Mouse (Mus musculus) c-Kit-positive CD71-negative TER-119-negative erythroid progenitor cells, embryonic 14.5 days (primary cell): ENCODE measurements at regions not wholly inside any gene's neighbourhood (a gene's known extent, or its start where the extent isn't known, plus 50 kb on each side); places are given as distances from the start of the nearest gene placed in this dataset.
"Not testable (repeated sequence)": the region's sequence is repeated elsewhere in the genome, so short reads cannot be mapped to it uniquely, and the experiment has no call there.

Source experiments
- DNase-seq: peaks from one replicate; pipeline ENCODE4 v3.0.0-alpha.2; 2013; ENCODE audit warnings: low read depth

DNA sequence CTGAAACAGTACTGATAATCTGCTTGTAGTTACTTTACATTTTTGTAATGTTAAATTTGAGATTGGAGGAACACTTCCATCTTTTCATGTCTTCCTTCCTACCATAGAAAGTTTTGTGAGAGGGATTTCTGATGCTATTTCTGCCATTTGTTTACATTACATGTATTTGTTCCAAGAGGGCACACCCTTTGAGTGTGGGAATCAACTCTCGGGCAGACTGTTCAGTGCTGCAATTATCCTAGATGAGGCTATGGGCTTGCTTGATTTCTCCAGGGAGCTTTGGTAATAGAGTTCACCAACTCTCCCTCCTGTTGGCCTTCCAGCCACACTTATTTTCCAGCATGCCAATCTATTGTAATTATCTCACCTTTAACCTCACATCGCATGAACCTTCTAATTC, 52.4 kb downstream of the Gm13691 start:
- DNase-seq = no peak

DNA sequence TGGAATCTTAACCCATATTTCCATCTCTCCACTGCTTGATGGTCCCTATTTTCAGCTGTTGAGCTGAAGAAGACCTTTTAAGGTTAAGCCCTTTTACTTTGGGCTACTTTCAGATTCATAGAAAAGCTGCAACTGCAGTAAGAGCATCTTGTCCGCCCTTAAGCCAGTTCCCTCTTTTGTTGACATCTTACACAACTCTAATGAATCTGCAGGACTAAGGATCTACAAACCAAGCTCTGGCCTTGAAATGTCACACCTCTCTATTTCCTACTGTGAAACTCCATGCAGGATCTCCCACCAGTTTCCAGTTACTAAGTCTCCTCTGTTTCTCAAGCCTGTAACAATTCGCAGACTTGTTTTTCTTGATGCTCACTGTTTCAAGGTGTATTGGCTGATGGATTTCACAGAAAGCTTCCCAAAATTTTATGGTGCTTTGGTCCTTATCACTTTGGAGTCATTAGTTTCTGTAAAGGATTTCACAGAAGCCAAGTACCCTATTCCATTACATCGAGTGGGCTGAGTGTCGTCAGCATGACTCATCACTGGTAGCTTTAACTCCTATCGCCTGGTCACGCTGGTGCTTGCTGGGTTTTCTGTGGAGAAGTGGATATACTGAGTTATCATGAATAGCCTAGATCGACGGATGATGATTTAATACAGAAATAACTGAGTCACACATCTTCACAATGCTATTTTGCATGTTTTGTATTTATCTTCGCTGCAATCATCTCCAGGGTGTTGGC, 58.2 kb downstream of the Gm13691 start:
- DNase-seq = no peak

DNA sequence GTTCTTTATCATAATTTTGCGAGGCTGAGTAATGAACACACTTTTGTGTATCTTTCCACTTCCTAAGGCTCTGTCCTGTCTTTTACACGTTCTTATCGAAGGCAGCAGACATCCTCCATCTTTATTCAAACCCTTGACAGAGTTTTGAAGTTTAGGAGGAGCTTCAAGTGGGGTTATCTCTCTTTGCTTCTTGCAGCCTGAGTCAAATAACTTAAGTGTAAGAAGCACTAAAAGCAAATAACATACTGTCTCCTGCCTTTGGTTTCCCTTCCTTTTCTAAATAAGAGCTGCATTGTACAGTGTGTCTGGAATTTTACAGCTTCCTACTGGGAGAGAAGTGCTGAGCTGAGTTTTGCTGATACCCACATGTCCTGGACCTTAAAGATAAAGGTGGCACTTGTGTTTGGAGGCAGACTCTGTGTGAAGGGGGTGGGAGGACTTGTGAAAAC, 61.6 kb downstream of the Gm13691 start:
- peak; percentile 47 for DNase-seq

DNA sequence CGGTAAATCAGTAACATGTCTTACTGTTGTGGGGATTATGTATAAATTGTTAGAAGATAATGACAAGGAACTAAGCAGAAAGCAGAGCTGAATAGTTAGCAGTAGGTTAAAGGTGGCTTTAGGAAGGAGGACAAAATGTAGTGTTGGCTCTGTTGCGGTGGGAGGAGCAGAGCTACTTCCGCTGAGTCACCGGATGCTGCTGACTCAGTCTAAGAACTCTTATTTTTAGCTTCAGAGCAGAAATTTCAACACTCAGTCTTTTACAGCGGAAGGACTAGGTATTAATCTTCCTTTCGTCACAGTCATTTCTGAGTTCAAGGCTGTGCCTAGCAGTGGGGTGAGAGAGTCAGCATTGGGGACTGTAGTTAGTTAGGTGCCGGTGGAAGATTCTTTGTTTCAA, 68.9 kb downstream of the Gm13691 start:
- peak; percentile 67 for DNase-seq

DNA sequence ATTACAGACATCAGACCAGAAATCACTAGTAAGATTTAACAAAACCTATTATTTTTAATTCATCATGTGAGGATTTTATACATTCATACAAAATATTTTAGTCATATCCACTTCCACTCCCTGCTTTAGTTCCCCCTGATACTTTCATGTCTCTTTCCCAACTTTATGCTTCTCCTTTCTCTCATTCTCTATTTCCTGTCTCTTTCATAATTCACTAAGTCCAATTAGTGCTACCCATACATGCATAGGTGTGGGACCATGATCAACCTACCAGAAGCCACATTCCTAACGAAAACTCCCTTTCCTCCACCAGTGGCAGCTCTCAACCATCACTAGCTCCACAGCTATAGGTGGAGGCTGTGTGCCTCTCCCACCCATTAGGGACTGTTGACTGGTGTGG, 70.9 kb downstream of the Gm13691 start:
- no peak for DNase-seq

DNA sequence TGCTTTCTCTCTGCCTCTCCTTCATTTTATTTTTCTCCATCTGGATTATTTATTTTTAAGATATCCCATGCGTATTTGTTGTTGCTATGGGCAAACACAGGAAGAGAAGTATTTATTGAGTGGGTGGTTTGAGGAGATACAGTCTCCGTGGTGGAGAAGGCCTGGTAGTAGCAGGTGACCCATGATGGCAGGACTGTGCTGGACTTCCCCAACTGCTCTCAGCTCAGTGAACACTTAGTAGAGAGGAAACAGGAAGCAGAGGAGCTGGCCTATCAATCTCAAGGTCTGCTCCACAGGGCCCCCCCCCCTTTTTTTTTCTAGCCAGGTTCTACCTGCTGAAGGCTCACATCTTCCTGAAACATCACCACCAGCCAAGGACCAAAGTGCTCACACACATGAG, 74.0 kb downstream of the Gm13691 start:
- DNase-seq = no peak

DNA sequence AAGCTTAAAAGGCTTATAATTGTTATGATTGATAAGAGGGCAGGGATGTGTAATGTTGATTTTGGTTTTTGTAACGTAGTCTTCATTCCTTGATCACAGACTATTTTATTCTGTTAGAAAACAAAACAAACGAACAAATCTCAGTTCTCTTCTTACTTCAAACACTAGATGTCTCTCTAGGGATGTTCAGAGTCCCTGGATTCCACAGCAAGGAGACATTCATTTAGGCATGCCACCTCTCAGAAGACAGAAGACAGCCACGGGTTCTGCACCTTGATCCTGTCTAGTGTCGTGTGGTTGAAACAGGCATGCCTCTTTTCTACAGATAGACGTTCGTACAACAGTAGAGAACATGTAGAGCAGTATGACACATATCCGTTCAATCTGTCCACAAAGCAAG, 74.7 kb downstream of the Gm13691 start:
- no peak for DNase-seq

DNA sequence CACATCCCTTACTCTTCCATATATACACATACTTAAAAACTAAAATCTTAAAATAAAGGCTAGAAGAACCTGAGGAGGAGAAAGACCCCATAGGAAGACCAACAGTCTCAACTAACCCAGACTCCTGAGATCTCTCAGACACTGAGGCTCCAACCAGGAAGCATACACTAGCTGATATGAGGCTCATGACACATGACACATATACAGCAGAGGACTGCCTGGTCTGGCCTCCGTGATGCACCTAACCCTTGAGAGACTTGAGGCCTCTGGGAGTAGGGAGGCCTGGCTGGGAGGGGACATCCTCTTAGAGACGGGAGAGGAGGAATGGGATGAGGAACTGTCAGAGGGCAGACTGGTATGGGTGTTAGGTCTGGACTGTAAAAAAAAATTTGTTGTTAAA, 75.4 kb downstream of the Gm13691 start:
- DNase-seq = no peak

DNA sequence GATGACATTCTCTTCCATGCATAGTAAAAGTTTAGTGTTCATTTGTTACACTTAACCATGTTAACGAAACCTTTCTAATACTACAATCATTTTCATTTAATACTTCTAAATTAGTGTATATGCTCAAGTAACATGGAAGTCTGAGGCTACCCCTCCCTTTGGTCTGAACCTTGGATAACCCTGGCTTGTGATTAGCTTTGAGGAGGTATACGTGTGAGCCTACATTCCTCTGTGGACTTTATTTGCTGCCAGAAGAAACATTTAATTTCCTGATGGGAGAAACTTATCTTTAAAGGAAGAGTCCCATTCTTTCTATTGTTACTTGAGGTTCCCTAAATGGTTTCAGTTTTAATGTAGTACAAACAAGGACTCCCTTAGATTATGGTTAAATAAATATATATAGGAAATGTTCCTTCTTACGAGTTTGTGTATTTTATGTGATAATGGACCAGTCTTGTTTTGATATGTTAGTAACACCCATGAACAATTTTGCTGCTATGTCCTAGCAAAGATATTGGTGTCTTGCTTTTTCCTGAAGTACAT, 75.9 kb downstream of the Gm13691 start:
- DNase-seq = no peak

DNA sequence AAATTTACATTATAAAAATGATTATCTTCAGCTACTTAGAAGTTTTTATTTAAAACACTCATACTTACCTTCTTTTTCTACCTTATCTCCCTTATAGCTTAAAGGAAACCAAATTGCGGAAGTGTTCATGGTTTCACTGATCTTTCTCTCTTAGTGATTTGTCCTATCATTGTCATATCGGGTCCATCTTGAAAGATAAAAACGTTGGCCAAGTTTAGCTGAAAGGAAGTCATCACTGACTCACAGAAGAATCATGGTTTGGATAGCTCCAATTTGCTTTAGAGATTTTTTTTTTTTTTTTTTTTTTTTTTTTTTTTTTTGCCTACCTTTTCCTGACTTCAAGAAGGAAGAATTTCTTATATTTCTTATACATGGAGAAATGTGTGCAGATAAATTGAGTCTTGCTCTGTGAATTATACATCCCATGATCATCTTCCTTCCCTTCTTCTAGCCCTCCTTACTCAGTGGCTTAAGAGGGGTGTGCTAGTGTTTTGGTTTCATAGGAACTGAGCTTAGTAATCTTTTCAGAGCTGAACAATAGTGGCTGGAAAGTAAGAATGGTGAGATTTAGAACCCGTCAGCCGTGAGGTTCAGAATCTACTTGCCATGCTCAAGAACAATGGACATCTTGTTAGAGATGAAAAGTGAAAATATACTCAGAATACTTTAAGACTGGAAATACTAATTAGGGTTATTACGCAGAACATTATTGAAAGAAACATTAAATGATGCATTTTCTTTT, 76.6 kb downstream of the Gm13691 start:
- DNase-seq = no peak

DNA sequence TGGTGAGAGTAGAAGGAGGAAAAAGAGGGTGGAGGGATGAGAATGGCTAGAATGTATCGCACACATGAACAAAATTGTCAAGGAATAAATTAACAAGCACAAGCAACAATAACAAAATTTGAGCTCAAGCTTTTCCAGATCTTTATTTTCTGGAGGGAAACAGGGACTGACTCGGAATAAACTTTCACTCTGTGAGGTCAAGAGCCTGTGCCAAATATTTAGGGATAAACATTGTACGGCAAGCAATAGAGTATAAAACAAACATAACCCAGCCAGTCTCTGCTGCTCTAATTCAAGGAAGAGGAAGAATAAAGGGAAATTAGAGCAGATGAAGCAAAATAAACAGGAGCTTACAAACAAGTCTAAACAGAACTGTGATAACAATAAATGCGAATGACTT, 78.3 kb downstream of the Gm13691 start:
- no peak for DNase-seq

DNA sequence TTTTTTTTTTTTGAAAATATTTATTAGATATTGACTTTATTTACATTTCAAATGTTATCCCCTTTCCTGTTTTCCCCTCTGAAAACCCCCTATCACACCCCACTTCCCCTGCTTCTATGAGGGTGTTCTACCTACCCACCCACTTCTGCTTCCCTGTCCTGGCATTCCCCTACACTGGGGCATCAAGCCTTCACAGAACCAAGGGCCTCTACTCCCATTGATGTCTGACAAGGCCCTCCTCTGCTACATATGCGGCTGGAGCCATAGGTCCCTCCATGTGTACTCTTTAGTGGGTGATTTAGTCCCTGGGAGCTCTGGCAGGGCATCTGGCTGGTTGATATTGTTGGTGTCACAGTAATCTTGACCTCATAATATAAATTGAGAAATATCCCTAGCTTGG, 79.1 kb downstream of the Gm13691 start:
- DNase-seq = not testable (repeated sequence)

DNA sequence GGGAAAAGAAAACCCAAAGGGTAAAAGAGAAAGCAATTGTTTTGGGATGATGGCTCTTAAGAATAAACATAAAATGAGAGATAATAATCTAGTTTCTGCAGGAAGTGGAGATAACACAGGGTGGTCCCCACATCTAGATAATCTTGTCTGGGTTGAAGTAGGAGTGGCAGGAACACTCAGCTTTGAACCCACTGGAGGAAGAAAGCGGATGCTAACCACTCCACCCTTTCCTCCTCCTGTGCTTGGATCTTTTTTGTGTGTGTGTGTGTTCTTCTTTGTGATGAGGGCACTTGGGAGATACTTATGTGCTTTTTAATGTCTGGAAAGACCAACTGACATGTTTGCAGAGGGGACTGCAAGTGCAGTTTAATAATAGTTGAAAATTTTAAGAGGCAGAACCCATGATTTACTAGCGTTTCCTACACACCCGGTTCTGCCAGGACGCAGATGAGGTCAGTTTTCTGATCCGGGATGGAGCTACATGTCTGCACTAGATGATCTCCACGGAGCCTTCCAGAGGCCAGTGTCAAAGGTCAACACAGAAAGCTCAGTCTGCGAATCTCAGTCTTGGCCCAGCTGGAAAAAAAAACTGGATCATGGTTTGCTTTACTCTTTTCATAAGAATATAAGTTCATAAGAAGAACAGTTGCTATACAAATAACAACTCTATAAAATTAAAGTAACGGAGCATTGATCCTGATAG, 82.7 kb downstream of the Gm13691 start:
- DNase-seq = no peak

DNA sequence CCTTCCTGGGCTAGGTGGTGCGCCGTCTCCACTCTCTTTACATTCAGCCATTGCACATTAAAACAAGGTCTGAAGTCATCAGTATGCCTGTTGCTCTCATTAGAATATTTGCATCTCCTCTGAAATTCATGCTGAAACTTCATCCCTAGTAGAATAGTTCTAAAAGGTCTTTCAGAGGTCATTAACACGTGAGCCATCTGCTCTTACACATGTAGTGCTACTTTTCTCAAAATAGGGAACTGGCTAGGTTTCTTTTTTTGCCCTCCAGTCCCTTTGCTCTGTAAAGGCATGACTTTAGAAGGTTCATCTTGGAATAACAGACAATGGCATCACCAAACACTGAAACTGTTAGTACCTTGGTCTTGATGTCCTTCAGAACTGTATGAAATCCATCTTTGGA, 85.6 kb downstream of the Gm13691 start:
- no peak for DNase-seq

DNA sequence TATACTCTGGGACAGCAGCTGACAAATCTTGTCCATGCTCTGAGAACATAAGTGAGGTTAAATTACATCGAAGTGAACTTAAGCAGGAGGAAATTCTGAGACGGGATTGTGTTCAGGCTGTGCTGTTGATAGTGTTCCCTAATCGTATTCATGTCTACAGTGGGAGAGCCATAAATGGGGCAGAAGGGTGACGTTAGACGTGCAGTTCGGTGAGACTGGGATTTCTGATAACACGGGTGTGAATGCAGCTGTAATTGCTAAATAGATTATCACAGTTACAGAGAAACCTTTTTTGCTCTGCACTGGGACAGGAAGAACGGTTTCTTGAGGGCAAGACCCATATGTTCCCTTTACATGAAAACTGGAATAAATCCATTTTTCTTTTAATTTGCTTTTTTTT, 88.9 kb downstream of the Gm13691 start:
- DNase-seq = no peak

DNA sequence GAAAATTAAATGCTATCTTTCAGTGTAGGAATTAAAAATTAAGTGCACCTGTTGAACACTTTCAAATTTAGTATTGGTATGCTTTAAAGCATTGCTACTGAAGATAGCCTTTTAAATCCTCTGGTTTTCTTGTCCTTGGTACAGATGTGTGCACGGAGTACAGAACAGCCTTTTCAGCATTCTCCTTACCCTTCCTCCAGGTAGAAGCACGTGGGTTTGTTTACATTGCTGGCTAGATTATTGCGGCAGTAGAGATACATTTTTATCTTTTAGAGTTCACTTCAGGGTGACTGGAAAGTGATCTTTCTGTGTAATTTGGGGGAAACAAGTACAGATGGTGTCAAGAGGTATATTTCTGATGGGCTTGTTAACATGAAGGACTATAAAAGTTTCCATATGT, 89.9 kb downstream of the Gm13691 start:
- no peak for DNase-seq

DNA sequence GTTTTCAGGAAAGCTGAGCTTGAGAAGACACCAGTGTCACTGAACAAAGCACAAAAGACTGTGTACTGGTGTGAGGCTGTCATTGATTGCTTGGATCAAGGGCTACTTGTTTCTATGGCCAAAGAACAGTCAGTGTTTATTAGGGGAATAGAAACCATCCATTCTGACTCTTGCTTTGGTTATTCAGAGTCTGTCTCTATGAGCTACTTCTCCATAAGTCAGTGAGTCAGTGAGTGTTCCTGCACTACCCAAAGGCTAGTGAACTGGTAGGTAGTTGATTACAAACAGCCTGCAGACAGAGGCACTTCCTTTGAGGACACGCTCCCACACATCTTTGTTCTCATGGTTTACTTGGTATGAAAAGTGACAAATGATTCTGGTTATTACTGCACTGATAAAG, 104.4 kb downstream of the Gm13691 start:
- DNase-seq = peak; percentile 4

DNA sequence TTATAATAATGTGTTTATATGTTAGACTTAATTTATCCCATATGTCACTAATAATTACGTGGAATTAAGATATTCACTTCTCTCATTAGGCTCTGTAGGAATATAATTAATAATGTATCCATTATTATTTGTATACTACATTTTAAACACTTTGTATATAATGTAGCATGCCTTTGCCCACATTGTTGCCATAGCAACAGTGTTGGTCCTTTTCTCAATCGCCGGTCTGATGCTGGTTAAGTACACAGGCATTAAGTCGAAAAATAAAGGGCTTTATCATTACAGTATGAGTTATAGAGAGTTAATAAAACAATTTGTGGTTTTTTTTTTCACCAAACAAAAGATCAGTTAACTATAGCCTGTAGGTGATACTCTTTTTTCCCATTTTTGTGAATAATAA, 108.4 kb downstream of the Gm13691 start:
- DNase-seq = no peak

DNA sequence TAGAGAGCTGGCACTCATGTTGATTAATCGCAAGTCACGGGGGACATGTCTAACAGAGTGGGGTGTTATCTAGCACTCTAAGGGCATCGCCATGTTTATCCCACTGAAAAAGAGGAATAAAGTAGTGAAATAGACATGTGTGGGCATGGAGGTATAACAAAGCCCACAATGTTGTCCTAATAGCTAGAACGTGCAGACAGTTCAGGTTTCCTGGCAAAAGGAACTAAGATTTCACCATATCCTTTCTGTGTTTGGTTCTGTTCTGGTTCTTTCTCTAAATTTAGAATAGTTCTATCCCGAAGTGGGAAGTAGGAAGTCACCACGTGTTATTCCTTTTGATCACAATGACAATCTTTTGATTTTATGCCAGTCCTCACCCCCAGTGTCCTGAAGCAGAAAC, 123.2 kb downstream of the Gm13691 start:
- DNase-seq = no peak

DNA sequence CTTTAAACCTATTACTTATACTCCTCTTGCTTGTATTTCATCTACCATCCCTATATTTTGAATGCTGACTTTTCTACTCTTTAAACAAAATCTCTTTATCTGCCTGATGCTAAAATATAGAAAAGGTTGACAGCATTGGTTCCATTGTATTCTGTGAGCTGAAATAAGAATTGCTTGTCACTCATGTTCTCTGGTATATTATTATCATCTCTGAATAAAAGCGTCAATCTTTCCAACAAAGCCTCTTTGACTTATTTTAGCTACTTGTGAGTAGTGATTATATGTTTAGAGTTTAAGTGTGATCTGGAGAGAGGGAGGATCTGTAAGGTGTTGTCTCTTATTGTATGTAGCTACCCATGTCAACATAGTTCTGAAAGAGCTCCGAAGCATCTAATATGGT, 129.5 kb downstream of the Gm13691 start:
- DNase-seq = no peak

DNA sequence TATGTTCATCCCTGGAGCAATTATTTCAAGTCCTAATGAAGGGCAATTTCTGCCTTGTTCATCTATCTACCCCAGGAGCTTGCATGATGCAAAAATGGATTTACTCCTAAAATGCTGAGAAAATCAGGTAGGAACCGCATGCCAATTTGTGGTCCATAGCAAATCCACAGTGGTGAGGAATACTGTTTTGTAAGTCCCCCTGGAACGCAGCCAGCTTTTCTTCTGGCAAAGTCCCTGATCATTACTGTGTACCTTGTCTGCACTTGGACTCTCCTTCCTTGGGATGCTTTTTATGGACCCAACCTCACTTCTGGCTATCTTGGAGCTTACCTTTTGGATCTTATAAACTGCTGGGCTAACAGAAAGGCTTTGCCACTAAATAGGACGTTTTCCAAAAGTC, 137.2 kb downstream of the Gm13691 start:
- no peak for DNase-seq

DNA sequence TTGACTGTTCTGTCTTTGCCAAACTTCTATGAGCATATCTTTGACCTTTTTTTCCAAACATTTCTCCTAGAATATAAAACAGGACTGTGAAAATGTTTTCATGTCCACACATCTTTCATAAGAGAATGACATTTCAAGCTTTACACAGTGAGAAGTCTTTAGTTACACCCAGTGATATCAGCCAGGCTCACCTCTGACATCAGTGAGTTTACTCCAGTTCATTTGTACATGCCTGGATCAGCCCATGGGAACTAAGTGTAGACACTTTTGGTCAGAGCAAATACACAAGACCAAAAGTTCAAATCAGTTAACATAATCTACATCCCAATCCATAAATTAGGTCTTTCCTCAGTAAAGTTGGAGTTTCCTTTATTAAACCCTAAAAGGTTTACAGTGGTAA, 171.4 kb downstream of the Gm13691 start:
- DNase-seq = no peak

DNA sequence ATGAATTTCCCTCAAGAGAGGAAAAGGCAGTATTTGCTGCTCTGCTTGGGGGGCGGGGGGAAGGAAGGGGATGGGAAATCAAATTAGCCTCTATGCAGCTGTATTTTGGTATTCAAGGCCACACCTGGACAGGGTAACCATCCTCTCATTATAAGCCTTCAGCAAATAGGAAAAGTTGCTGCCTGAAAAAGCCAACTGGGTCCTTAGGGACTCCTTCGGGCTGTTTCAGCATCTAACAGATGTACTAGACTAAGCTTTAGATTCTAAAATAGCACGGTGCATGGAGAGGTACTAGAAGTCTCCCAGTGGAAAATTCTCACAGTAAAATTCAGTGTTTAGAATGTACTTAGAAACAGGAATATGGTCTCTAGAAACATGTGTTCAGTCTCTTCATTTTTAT, 183.1 kb downstream of the Gm13691 start:
- no peak for DNase-seq
